Mouse (Mus musculus) brain, embryonic 14.5 days (tissue): ENCODE results near the gene Ptprj.

Experiments
- CTCF ChIP-seq: fragments of 200-500 bp; IDR thresholded peaks from 2 replicates; pipeline ENCODE4 v1.5.1; 2012; ENCODE audit warnings: inconsistent platforms, mild to moderate bottlenecking, moderate library complexity, borderline replicate concordance; ENCODE audit not compliant: insufficient read depth, insufficient read length; ENCODE audit errors: extremely low read depth
- POLR2A ChIP-seq: fragments of 200-500 bp; IDR thresholded peaks from 2 replicates; pipeline ENCODE4 v1.6.1; 2012; ENCODE audit warnings: mild to moderate bottlenecking, inconsistent platforms, borderline replicate concordance; ENCODE audit not compliant: poor library complexity, insufficient read depth, insufficient read length, severe bottlenecking; ENCODE audit errors: extremely low read depth

- TF ChIP-seq CTCF (no peak), POLR2A (no peak)
These were observed 5.9 kb downstream of the Ptprj start for GRCm38 (mm10) chr2:90574536-90574935.
